Mouse (Mus musculus): ENCODE data around the gene Olfml2b. TPM values are rescaled to one million over a fixed set of nuclear protein-coding genes. Genes with fewer than 3 reads are reported as not detected.

Gene Olfml2b
- polyA plus RNA-seq, 1 experiment from 2014 or later, result 20.4 TPM

DNA sequence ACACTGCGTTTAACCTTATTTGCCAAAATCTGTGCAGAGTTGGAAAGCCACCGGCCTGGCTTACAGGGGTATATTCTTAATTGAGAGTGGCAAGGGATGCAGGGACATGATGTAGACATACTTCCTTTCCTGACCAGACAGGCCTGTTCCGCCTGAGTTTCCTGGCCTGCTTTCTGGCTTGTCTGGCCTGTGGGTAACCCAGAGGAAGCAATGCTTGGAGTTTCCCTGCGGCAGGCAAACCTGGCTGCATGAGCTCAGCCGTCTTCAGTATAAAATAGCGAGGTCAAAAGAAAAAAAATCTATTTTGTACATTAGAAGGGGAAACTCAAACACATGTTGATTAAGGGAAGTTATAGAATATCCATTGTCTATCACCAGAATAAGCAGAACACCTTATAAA lies 84.2 kb downstream of the Olfml2b start:
- no peak overlapping the region for H3K4me3 ChIP-seq (replicated peaks)
- ATAC-seq, result no peak

DNA sequence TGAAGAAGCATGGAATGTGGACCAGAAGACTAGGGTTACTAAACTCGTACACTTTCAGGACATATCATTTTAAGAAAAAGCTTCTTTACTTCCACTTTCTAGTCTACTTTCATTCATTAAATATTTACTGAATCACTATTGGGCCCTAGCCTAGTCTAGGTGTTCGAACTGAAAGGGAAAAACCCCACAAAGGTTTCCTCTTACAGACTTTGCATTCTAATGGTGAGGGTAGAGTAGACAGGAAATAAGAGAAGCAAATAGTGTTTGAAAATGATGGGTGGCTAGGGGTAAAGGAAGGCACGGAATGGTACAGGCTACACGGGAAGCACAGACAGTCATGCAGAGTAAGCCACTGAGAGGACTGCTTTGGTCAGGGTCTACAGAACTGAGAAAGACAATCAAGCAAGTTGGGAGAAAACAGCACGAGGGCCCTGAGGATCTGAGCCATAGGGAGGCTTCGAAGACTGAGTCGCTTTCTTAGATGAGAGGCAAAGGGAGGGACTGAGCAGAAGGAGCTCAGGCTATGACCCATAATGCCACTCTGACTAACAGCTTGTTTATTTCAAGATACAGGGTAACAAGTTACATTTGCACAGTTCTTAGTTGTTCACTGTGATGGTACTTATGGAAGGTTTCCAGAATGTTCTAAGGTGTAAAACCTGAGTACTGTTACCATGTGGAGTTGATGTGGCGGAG lies 85.1 kb downstream of the Olfml2b start:
- Histone ChIP-seq H3K27me3 (replicated peaks) (no peaks in the 10 kb centered on the region), H3K27ac (no peak overlapping the region), H3K36me3 (no peaks in the 10 kb centered on the region), H3K4me1 (replicated peaks) (0 out of 2 replicates have a peak, but pooled peaks cover 5% of the 10 kb centered on the region), H3K9me3 (no peaks in the 10 kb centered on the region), H3K9ac (no peak overlapping the region), H3K4me2 (replicated peaks) (no peak overlapping the region), H3K4me3 (replicated peaks) (no peak overlapping the region)
- no peak for ATAC-seq
- WGBS, result 83% methylated on average over 8 of the region's 8 CpGs

More for the DNA sequence above, 84.2 kb downstream of the Olfml2b start:
- H3K9me3 ChIP-seq, result no peaks in the 10 kb centered on the region
- H3K36me3 ChIP-seq, result no peaks in the 10 kb centered on the region
- no peaks in the 10 kb centered on the region for H3K27me3 ChIP-seq (replicated peaks)
- H3K4me1 ChIP-seq (replicated peaks), result 0 out of 2 replicates have a peak, but pooled peaks cover 5% of the 10 kb centered on the region
- no peak overlapping the region for H3K9ac ChIP-seq
- 71% methylated on average over 6 of the region's 6 CpGs for WGBS
- H3K4me2 ChIP-seq (replicated peaks), result no peak overlapping the region
- H3K27ac ChIP-seq, result no peak overlapping the region

DNA sequence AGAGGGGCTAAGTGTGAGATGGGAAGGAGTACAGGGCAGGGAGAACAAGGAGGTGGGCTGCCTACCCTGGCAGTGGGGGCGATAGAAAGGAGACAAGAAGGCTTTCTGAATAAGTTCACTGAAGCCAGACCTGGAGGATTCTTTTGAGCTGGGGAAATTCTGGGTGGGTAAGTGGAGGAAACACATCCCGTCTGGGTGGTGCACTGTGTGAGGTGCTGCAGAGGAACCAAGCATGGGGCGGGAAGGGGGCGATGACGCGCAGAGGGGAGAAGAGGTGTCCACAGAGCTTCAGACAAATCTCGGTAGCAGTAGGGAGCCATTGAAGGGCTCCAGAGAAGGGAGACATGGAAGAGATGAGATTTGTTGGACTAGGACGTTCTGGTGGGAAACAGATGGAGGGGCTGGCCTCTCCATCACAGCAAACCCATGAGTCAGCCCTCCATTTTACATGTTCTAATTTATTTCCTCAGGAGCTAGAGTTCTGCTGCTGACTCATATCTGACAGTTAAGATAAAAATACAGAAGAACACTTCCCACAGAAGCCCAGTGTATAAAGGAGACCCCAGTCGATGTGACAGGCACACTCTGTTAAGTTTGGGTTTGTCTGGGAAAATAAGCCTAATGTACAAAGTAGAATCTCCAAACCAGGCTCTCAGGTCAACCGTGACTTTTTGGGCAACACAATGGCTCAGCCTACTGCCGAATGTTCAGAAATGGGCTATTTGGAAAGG lies 87.7 kb downstream of the Olfml2b start:
- no peak for ATAC-seq
- 65% methylated on average over 11 of the region's 11 CpGs for WGBS
- Histone ChIP-seq H3K36me3 (no peaks in the 10 kb centered on the region), H3K4me3 (replicated peaks) (no peak overlapping the region), H3K9ac (no peak overlapping the region), H3K27me3 (replicated peaks) (no peaks in the 10 kb centered on the region), H3K4me1 (replicated peaks) (0 out of 2 replicates have a peak, but pooled peaks cover 5% of the 10 kb centered on the region), H3K9me3 (no peaks in the 10 kb centered on the region), H3K27ac (no peak overlapping the region), H3K4me2 (replicated peaks) (no peak overlapping the region)

Other genes with a start within 250 kb of the Olfml2b start
- gene Nos1ap, start 54.7 kb upstream of the Olfml2b start, polyA plus RNA-seq (2015; fragmentation: Nextera tagmentation; extraction: Ambion mirVana), result 11.1 and 11.7 TPM in 2 replicates
- gene Atf6, start 223.2 kb downstream of the Olfml2b start, polyA plus RNA-seq (2015; fragmentation: Nextera tagmentation; extraction: Ambion mirVana), result 8.8 TPM in 2 replicates
- 2.2 and 2.4 TPM in 2 replicates for gene Gm26620, start 240.5 kb downstream of the Olfml2b start, polyA plus RNA-seq (2015; fragmentation: Nextera tagmentation; extraction: Ambion mirVana)
- gene Dusp12, start 241.0 kb downstream of the Olfml2b start, polyA plus RNA-seq (2015; fragmentation: Nextera tagmentation; extraction: Ambion mirVana), result 61.1 and 62.9 TPM in 2 replicates